Mouse (Mus musculus) G1E (cell line): Measurements from ENCODE around the gene Pik3r6.

Experiments
- CTCF ChIP-seq: IDR thresholded peaks from 2 replicates; pipeline ENCODE4 v1.5.1; 2012; ENCODE audit warnings: low read depth, low read length, inconsistent platforms, mixed read lengths
- GATA1 ChIP-seq: IDR thresholded peaks from 2 replicates; pipeline ENCODE4 v1.6.1; 2012; ENCODE audit warnings: borderline replicate concordance, low read length, inconsistent platforms, mixed read lengths
- GATA2 ChIP-seq: IDR thresholded peaks from 2 replicates; pipeline ENCODE4 v1.6.1; 2012; ENCODE audit warnings: low read depth, low read length, inconsistent platforms, borderline replicate concordance
- POLR2AphosphoS5 ChIP-seq: IDR thresholded peaks from 2 replicates; pipeline ENCODE4 v1.6.1; 2012; ENCODE audit warnings: low read depth, low read length, inconsistent platforms; ENCODE audit not compliant: insufficient replicate concordance
- TAL1 ChIP-seq: conservative IDR thresholded peaks from 2 replicates; pipeline ENCODE4 v1.6.1; 2012; ENCODE audit warnings: low read depth, low read length, inconsistent platforms, mixed read lengths

- no peak for TF ChIP-seq CTCF
- TF ChIP-seq GATA1, result no peak
- no peak for TF ChIP-seq GATA2
- no peak for TF ChIP-seq TAL1
- no peak for TF ChIP-seq POLR2AphosphoS5
Observed at GRCm38 (mm10) chr11:68475676-68476075, 27.1 kb upstream of the Pik3r6 start.
